Mouse (Mus musculus) MEL (cell line): ENCODE measurements around the gene Rnf7. TPM values are rescaled to one million over a fixed set of nuclear protein-coding genes. Genes with fewer than 3 reads are reported as not detected.

Source experiments
- DNase-seq: peaks from one replicate; pipeline ENCODE4 v3.0.0; 2011; ENCODE audit warnings: low read depth, low spot score
- H3K27ac ChIP-seq: 2 replicates; pipeline ENCODE4 v1.5.1; 2012; ENCODE audit warnings: low read depth, mild to moderate bottlenecking, control low read depth, low read length, moderate library complexity; ENCODE audit not compliant: control insufficient read depth
- H3K27me3 ChIP-seq, 2 experiments: fragments of 150-350 bp in 1 of 2; sonication (generic) in 1 of 2; 2 replicates each; pipeline ENCODE4 v1.6.1; 2012; ENCODE audit warnings: low read length in 2 of 2, mild to moderate bottlenecking in 2 of 2, improper control_type of control experiment in 1 of 2, moderate library complexity in 1 of 2; ENCODE audit not compliant: insufficient read depth in 2 of 2, control insufficient read depth in 1 of 2
- H3K36me3 ChIP-seq, 2 experiments: 2 replicates each; pipeline ENCODE4 v1.6.1; 2012 to 2014; ENCODE audit warnings: low read length in 2 of 2, improper control_type of control experiment in 1 of 2, inconsistent platforms in 1 of 2, mild to moderate bottlenecking in 1 of 2; ENCODE audit not compliant: insufficient read depth in 2 of 2, control insufficient read depth in 1 of 2
- H3K4me1 ChIP-seq, 2 experiments: fragments of 150-350 bp in 1 of 2; sonication (generic) in 1 of 2; 2 replicates each; pipeline ENCODE4 v1.6.1; 2012; ENCODE audit warnings: low read length in 2 of 2, improper control_type of control experiment in 1 of 2, mild to moderate bottlenecking in 1 of 2; ENCODE audit not compliant: insufficient read depth in 2 of 2, control insufficient read depth in 1 of 2
- H3K4me3 ChIP-seq, 2 experiments: fragments of 150-350 bp in 1 of 2; sonication (generic) in 1 of 2; 2 replicates each; pipeline ENCODE4 v1.5.1; 2012; ENCODE audit warnings: low read depth in 2 of 2, low read length in 2 of 2, mild to moderate bottlenecking in 2 of 2, moderate library complexity in 2 of 2, control low read depth in 1 of 2, improper control_type of control experiment in 1 of 2; ENCODE audit not compliant: control insufficient read depth in 1 of 2, insufficient read depth in 1 of 2
- H3K79me2 ChIP-seq: 2 replicates; pipeline ENCODE4 v1.6.1; 2012; ENCODE audit warnings: mild to moderate bottlenecking, low read length, moderate library complexity; ENCODE audit not compliant: control insufficient read depth, poor library complexity, insufficient read depth
- H3K9ac ChIP-seq: 2 replicates; pipeline ENCODE4 v1.6.1; 2012; ENCODE audit warnings: low read depth, mild to moderate bottlenecking, control low read depth, low read length, moderate library complexity; ENCODE audit not compliant: control insufficient read depth, poor library complexity, severe bottlenecking
- H3K9me3 ChIP-seq: fragments of 150-350 bp; sonication (generic); replicated peaks from 2 replicates; pipeline ENCODE4 v1.6.1; 2012; ENCODE audit warnings: mild to moderate bottlenecking, low read length, improper control_type of control experiment, moderate library complexity; ENCODE audit not compliant: insufficient read depth
- CHD2 ChIP-seq: IDR thresholded peaks from 2 replicates; pipeline ENCODE4 v1.6.1; 2011; ENCODE audit warnings: low read length, improper control_type of control experiment
- ETS1 ChIP-seq: IDR thresholded peaks from 2 replicates; pipeline ENCODE4 v1.6.1; 2012; ENCODE audit warnings: low read depth, mild to moderate bottlenecking, inconsistent platforms, low read length, improper control_type of control experiment, moderate library complexity
- GABPA ChIP-seq: IDR thresholded peaks from 2 replicates; pipeline ENCODE4 v1.6.1; 2012; ENCODE audit warnings: low read depth, mild to moderate bottlenecking, inconsistent platforms, low read length, improper control_type of control experiment, moderate library complexity
- GATA1 ChIP-seq: IDR thresholded peaks from 2 replicates; pipeline ENCODE4 v1.6.1; 2011; ENCODE audit warnings: low read depth, low read length, improper control_type of control experiment
- JUND ChIP-seq: IDR thresholded peaks from 2 replicates; pipeline ENCODE4 v1.6.1; 2011; ENCODE audit warnings: low read depth, mild to moderate bottlenecking, improper control_type of control experiment, low read length
- KAT2A ChIP-seq: conservative IDR thresholded peaks from 2 replicates; pipeline ENCODE4 v1.6.1; 2012; ENCODE audit warnings: low read depth, low read length, improper control_type of control experiment, inconsistent platforms
- MAFK ChIP-seq: IDR thresholded peaks from 2 replicates; pipeline ENCODE4 v1.6.1; 2011; ENCODE audit warnings: low read depth, mild to moderate bottlenecking, low read length, improper control_type of control experiment, borderline replicate concordance
- MAX ChIP-seq: IDR thresholded peaks from 2 replicates; pipeline ENCODE4 v1.6.1; 2011; ENCODE audit warnings: low read length, improper control_type of control experiment
- NRF1 ChIP-seq: IDR thresholded peaks from 2 replicates; pipeline ENCODE4 v1.6.1; 2014; ENCODE audit warnings: low read depth, mild to moderate bottlenecking, inconsistent platforms, low read length, improper control_type of control experiment, moderate library complexity; ENCODE audit not compliant: poor library complexity, insufficient read depth, severe bottlenecking
- RAD21 ChIP-seq: IDR thresholded peaks from 2 replicates; pipeline ENCODE4 v1.6.1; 2011; ENCODE audit warnings: mild to moderate bottlenecking, low read depth, low read length, improper control_type of control experiment
- TAL1 ChIP-seq: IDR thresholded peaks from 2 replicates; pipeline ENCODE4 v1.6.1; 2012; ENCODE audit warnings: mild to moderate bottlenecking, inconsistent platforms, low read length, moderate library complexity, mixed read lengths
- UBTF ChIP-seq: IDR thresholded peaks from 2 replicates; pipeline ENCODE4 v1.6.1; 2012; ENCODE audit warnings: low read depth, mild to moderate bottlenecking, inconsistent platforms, low read length, improper control_type of control experiment, moderate library complexity, borderline replicate concordance; ENCODE audit not compliant: insufficient read depth
- USF2 ChIP-seq, 2 experiments: IDR thresholded peaks; 2 replicates each; pipeline ENCODE4 v1.6.1; 2011 to 2012; ENCODE audit warnings: improper control_type of control experiment in 2 of 2, low read length in 2 of 2, borderline replicate concordance in 1 of 2, inconsistent platforms in 1 of 2, low read depth in 1 of 2, mild to moderate bottlenecking in 1 of 2; ENCODE audit not compliant: insufficient read depth in 1 of 2
- ZC3H11A ChIP-seq: IDR thresholded peaks from 2 replicates; pipeline ENCODE4 v1.6.1; 2012; ENCODE audit warnings: low read depth, mild to moderate bottlenecking, inconsistent platforms, low read length, improper control_type of control experiment
- ZMIZ1 ChIP-seq: IDR thresholded peaks from 2 replicates; pipeline ENCODE4 v1.6.1; 2012; ENCODE audit warnings: low read depth, mild to moderate bottlenecking, inconsistent platforms, low read length, improper control_type of control experiment, moderate library complexity
- ZNF384 ChIP-seq: IDR thresholded peaks from 2 replicates; pipeline ENCODE4 v1.6.1; 2012; ENCODE audit warnings: low read depth, mild to moderate bottlenecking, inconsistent platforms, low read length, improper control_type of control experiment
- polyA plus RNA-seq, 2 experiments: library from polyadenylated mRNA; stranded (reverse) in 1 of 2; unstranded in 1 of 2; fragments of >175 nt in 1 of 2; fragments of >200 nt in 1 of 2; gene quantifications; 2 replicates each; pipeline versions ENCODE4 v1.2.1 to v1.2.4; 2012; ENCODE audit warnings: low replicate concordance in 2 of 2, low read depth in 1 of 2; ENCODE audit not compliant: insufficient read length in 2 of 2, insufficient read depth in 1 of 2, missing spikeins in 1 of 2
- total RNA-seq: library from RNA; depleted of rRNA; stranded (reverse); fragments of 300-350 nt; gene quantifications from 2 replicates; pipeline ENCODE4 v1.2.3, GENCODE M21; 2012

Rnf7 gene
- total and polyA plus RNA-seq, 3 experiments: 105 to 157 TPM; not detected in 1

- Histone ChIP-seq H3K4me3 (no peak overlapping the region), H3K9me3 (no peaks in the 10 kb centered on the region), H3K27me3 (no peaks in the 10 kb centered on the region), H3K9ac (no peak overlapping the region), H3K36me3 (peaks cover 3 to 9% of the 10 kb centered on the region in 2 experiments; a peak in 3 of 4 replicates), H3K27ac (no peak overlapping the region), H3K4me1 (no peaks in the 10 kb centered on the region), H3K79me2 (peaks cover 5% of the 10 kb centered on the region; the same call in 1 of the 2 replicates)
- no peak for TF ChIP-seq KAT2A
- TF ChIP-seq ZMIZ1: peak; percentile 56; the same call in 1 of the 2 replicates
- DNase-seq: peak; percentile 49
These were observed 8.1 kb downstream of the Rnf7 start for GRCm38 (mm10) chr9:96470266-96470974.

- H3K27me3 ChIP-seq: no peaks in the 10 kb centered on the region
- no peak overlapping the region for H3K9ac ChIP-seq
- H3K9me3 ChIP-seq: no peaks in the 10 kb centered on the region
- H3K27ac ChIP-seq: no peak overlapping the region
- peaks cover 3 to 9% of the 10 kb centered on the region in 2 experiments; a peak in 3 of 4 replicates for H3K36me3 ChIP-seq
- H3K79me2 ChIP-seq: no peaks in the 10 kb centered on the region
- no peak for TF ChIP-seq GABPA
- TF ChIP-seq ZNF384: no peak
- no peak for TF ChIP-seq MAFK
- no peak for TF ChIP-seq USF2 (IDR thresholded peaks at IDR 0.05; ENCODE audit: borderline replicate concordance in 1 of 2, insufficient read depth in 1 of 2, low read depth in 1 of 2, low read length in 2 of 2)
- TF ChIP-seq MAX: no peak
- no peak for TF ChIP-seq ETS1
- no peak for TF ChIP-seq UBTF
- no peak for TF ChIP-seq NRF1
- no peak for TF ChIP-seq JUND
- TF ChIP-seq CHD2: no peak
- TF ChIP-seq GATA1: no peak
- no peak for TF ChIP-seq ZC3H11A
- TF ChIP-seq TAL1: no peak
- no peak for TF ChIP-seq RAD21
- no peak overlapping the region for H3K4me3 ChIP-seq
- H3K4me1 ChIP-seq: no peaks in the 10 kb centered on the region
- no peak for DNase-seq
These were observed 8.8 kb downstream of the Rnf7 start for GRCm38 (mm10) chr9:96469556-96470265.
